Mouse (Mus musculus): ENCODE measurements around the gene Tm9sf1.

The Tm9sf1 gene

DNA sequence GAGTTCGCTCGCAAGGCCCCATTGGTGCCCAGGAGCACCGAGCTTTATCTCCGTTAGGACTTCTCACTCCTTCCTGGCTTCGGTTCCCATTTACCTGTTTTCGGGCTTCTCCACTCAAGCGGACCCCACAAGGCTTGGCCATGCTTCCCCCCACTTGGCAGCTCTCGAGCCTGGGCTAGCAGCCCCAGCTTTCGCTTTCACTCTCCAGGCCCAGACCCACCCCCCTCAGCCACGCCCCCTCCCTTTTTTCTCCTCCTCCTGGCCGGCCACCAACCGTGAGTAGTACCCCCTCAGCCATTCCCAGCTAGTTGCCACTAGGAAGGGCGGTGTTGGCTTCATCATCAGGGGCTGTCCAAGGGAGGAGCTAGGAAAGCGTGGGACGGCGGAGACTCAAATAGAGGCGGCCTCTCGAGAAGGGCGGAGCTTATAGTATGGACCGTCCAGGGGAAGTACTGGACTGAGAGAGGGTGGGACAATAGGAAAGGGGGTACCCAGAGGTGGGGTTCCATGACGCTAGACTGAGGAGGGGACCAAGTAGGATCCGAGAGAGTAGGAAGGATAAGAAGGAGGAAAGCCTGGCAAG lies 52.8 kb downstream of the Tm9sf1 start, which contains the start of gene Psme2:
Psme2 (minus strand) TSS at position 366 of the 583 bp plus-strand sequence.
- peak; percentile 60 to 81 for DNase-seq (ENCODE audit: low spot score in 2 of 2)

DNA sequence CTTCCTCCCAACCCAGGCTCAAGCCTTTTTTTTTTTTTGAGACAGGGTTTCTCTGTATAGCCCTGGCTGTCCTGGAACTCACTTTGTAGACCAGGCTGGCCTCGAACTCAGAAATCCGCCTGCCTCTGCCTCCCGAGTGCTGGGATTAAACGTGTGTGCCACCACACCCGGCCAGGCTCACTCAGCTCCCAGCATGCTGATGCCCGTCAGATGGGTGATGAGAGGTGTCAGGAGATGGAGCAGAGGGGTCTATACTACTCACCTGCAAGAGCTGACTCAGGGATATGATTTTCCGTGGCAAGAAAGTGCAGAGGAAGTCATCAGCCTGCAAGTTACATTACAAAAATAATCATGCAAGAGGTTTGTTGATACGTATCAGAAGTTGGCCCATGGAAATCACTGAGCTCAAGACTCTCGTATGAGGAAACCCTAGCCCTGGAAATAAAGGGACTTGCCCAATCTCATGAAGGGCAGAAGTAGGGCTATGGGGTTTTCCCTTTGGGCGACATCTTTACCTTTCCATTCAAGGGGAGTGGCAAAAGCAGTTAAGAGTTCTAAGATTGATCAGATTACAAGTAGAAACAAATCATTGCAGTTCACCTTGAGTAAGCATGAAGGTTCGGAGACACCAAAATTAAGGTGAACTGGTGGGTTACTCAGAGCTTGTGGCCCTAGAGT lies 53.7 kb downstream of the Tm9sf1 start:
- DNase-seq (ENCODE audit: low spot score in 2 of 2), result no peak

DNA sequence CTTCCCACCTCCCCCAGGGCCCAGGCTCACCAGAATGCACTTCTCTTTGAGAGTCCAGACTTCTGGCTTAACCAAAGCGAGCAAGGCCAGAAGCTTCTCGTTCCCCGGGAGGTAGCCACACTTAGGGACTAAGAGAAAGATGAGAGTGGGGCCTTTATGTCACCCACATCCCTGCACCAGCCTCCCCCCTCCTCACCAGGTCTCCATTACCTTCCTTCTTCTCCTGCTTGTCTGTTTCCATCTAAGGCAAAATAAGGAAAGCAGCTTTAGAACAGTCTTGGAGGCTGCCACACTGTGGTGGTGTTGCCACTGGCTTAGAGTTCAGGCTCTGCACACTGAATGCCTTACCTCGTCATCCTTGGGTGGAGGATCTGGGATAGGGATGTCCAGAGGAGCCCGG lies 54.3 kb downstream of the Tm9sf1 start:
- DNase-seq (ENCODE audit: low spot score in 2 of 2), result no peak

DNA sequence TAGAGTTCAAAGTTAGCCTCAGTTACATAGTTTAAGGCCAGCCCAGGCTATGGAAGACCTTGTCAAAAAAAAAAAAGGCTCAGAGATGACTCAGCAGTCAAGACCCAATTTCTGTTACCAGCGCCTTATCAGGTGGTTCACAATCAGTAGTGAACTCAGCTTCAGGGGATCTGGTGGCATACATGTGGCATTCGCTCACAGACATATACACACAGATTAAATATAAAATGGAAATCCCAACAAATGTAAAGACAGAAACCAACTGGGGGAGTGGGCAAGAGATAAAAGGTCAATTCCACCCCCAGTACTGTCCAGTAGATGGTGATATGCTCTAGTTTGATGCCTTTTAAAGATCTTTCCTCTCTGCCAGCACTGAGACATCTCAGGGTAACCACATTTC lies 57.5 kb downstream of the Tm9sf1 start:
- DNase-seq (ENCODE audit: low spot score in 2 of 2), result no peak
